In the genomic region with DNA sequence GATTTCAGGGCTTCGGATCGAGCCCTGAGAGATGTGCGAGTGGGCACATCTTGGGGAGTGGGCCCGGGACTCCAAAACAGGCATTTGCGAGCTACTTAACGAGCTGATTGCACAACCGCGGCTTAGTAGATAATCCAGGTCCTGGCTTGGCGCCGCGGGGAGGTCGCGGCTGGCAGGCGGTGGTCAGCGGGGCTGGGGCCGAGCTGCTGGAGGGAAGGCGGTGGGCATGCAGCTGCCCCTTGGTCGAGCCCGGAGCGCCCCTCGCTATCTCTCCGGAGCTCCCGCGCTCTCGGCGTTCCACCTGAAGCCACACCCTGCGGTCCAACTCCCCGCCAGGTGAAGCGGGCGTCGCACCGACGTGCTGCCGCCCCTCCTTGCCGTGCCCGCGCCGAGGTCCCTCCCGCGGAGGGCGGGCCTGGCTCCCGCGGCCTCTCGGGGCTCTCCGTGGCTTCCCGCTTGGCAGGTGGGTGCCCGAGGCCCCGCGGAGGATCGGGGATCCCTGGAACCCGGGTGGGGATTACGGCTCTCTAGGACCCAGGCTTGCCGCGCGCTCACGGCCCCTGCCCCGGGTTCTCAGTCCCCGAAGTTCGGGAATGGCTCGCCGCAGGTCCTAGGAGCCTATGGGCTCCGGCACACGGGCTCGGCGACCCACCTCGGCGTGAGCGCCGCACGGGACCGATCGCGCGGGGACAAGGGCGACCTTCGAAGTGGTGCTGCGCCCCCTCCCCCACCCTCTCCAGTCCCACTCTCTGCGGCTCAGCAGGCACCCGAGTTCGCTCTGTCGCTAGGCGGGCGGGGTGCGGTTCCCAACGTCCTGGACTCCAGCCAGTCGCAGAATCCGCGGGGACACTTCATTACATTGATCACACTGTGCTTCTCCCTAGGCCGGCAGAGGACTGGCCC, we compare ENCODE assay signal across 8 mouse cellular contexts. TPM values are rescaled to one million over a fixed set of nuclear protein-coding genes. Genes with fewer than 3 reads are reported as not detected.
DNase-seq lines count a peak whose midpoint lies in the region; ATAC-seq and TF ChIP-seq lines count a peak whose summit lies in the region.

No protein-coding gene starts in this region.

- peak in 1 of 2 experiments; percentile 46 for DNase-seq in left cerebral cortex, adult 2 months (ENCODE audit: extremely low spot score in 1 of 2, low spot score in 2 of 2)
- no peak for DNase-seq in left cerebral cortex, postnatal 25 days (ENCODE audit: low spot score in 2 of 2)
- peak; percentile 69 to 81 for DNase-seq in adrenal gland, postnatal 36 days
- DNase-seq in kidney, postnatal 10 days, result peak; percentile 58
- peak; percentile 46 for DNase-seq in yolk sac, embryonic 10.5 days (ENCODE audit: low spot score)
- DNase-seq in right cerebral cortex, postnatal 25 days, result no peak

- TF ChIP-seq CTCF in left cerebral cortex, adult 2 months (IDR thresholded peaks at IDR 0.05), result no peak

- peak overlapping the region; percentile 65 for H3K9ac ChIP-seq in heart, embryonic 11.5 days (ENCODE audit: low read depth, low read length)

- H3K9me3 ChIP-seq in heart, embryonic 11.5 days (replicated peaks; ENCODE audit: control insufficient read depth, low read length), result no peaks in the 10 kb centered on the region

- H3K4me1 ChIP-seq in heart, embryonic 11.5 days (ENCODE audit: control insufficient read depth, insufficient read depth, low read length), result peaks cover 18% of the 10 kb centered on the region

- peaks cover 79% of the 10 kb centered on the region for H3K27me3 ChIP-seq in heart, embryonic 11.5 days (ENCODE audit: control insufficient read depth, insufficient read depth, low read length)

- ATAC-seq in heart, embryonic 11.5 days (replicated peaks; ENCODE audit: insufficient number of reproducible peaks, low FRiP score, low TSS enrichment), result no peak; the same call in 1 of the 2 replicates
- ATAC-seq in megakaryocyte progenitor cell, adult 5-6 weeks (replicated peaks; ENCODE audit: poor library complexity), result peak; percentile 42

- H3K4me3 ChIP-seq in left cerebral cortex, adult 2 months, result peak overlapping the region; percentile 55
- peak overlapping the region; percentile 50 for H3K4me3 ChIP-seq in heart, embryonic 11.5 days (ENCODE audit: low read depth, low read length)

- intact Hi-C loops in left cerebral cortex, adult 2 months (cut with DNase I), result no loop called here
- intact Hi-C loops in left cerebral cortex, postnatal 25 days (cut with DNase I), result no loop called here

- no peaks in the 10 kb centered on the region for H3K36me3 ChIP-seq in heart, embryonic 11.5 days (ENCODE audit: control insufficient read depth, insufficient read depth, low read length)

- H3K27ac ChIP-seq in left cerebral cortex, adult 2 months, result peak overlapping the region; percentile 63
- no peak overlapping the region for H3K27ac ChIP-seq in heart, embryonic 11.5 days (ENCODE audit: low read depth, low read length)

- WGBS in heart, embryonic 11.5 days (ENCODE audit: insufficient replicate concordance), result under 1% methylated on average over 83 of the region's 89 CpGs

- peak overlapping the region; percentile 92 for H3K4me2 ChIP-seq in heart, embryonic 11.5 days

RNA-seq across cellular contexts. Expression of a gene that starts 14.0 kb away (rescaled TPM):
- total RNA-seq in left cerebral cortex, adult 2 months (2021), result 100 to 1,000 TPM in 1 of 2 experiments, 10 to 100 TPM in 1; 96.4 to 102 TPM
- total RNA-seq in left cerebral cortex, postnatal 25 days (2021), result 100 to 1,000 TPM in 1 of 2 experiments, 10 to 100 TPM in 1; 92.1 to 103 TPM
- 10 to 100 TPM; 17.9 to 26.0 TPM for total RNA-seq in adrenal gland, postnatal 36 days (2021)
- 1.8 and 3.0 TPM in 2 replicates for polyA plus RNA-seq in heart, embryonic 11.5 days (2014; fragmentation: Nextera tagmentation; extraction: Ambion mirVana)
- total RNA-seq in megakaryocyte progenitor cell, adult 5-6 weeks (2015), result 0.07 and 0.17 TPM in 2 replicates
- 0.21 and 0.61 TPM in 2 replicates for total RNA-seq in megakaryocyte progenitor cell, adult 5-6 weeks (2017)

RNA-seq across cellular contexts. Expression of a gene that starts 26.7 kb away (rescaled TPM):
- 10 to 100 TPM; 22.3 to 28.5 TPM for total RNA-seq in left cerebral cortex, adult 2 months (2021)
- total RNA-seq in left cerebral cortex, postnatal 25 days (2021), result 10 to 100 TPM; 22.4 to 34.4 TPM
- under 1 TPM; 0.10 to 0.30 TPM for total RNA-seq in adrenal gland, postnatal 36 days (2021)
- 0.66 and 0.80 TPM in 2 replicates for polyA plus RNA-seq in heart, embryonic 11.5 days (2014; fragmentation: Nextera tagmentation; extraction: Ambion mirVana)
- 0.61 and 0.89 TPM in 2 replicates for total RNA-seq in megakaryocyte progenitor cell, adult 5-6 weeks (2015)
- total RNA-seq in megakaryocyte progenitor cell, adult 5-6 weeks (2017), result 0.33 and 0.84 TPM in 2 replicates

RNA-seq across cellular contexts. Expression of a gene that starts 51.1 kb away (rescaled TPM):
- total RNA-seq in left cerebral cortex, adult 2 months (2021), result 1 to 10 TPM; 2.3 to 3.2 TPM
- 1 to 10 TPM; 2.1 to 2.6 TPM for total RNA-seq in left cerebral cortex, postnatal 25 days (2021)
- total RNA-seq in adrenal gland, postnatal 36 days (2021), result 1 to 10 TPM; 1.4 to 1.7 TPM
- polyA plus RNA-seq in heart, embryonic 11.5 days (2014; fragmentation: Nextera tagmentation; extraction: Ambion mirVana), result 0.99 and 1.4 TPM in 2 replicates
- total RNA-seq in megakaryocyte progenitor cell, adult 5-6 weeks (2015), result 71.2 and 80.9 TPM in 2 replicates
- 61.1 and 70.4 TPM in 2 replicates for total RNA-seq in megakaryocyte progenitor cell, adult 5-6 weeks (2017)

Comparison
In these comparisons a context has a peak if more than half of its experiments do, and no peak if none do; other contexts are left out.
1. DNase-seq: peak in adrenal gland, postnatal 36 days (2 of 2), kidney, postnatal 10 days (single experiment) and yolk sac, embryonic 10.5 days (single experiment); none in left cerebral cortex, postnatal 25 days (0 of 2) and right cerebral cortex, postnatal 25 days (single experiment).
2. RNA of a gene that starts 14.0 kb away (total RNA-seq): 92.1 to 103 TPM in left cerebral cortex, postnatal 25 days, 96.4 to 102 TPM in left cerebral cortex, adult 2 months and 17.9 to 26.0 TPM in adrenal gland, postnatal 36 days; 0.07 to 0.61 TPM in megakaryocyte progenitor cell, adult 5-6 weeks; every median in the first group is over 10 times any median in the second.
3. RNA of a gene that starts 26.7 kb away (total RNA-seq): 22.4 to 34.4 TPM in left cerebral cortex, postnatal 25 days and 22.3 to 28.5 TPM in left cerebral cortex, adult 2 months; 0.33 to 0.89 TPM in megakaryocyte progenitor cell, adult 5-6 weeks and 0.10 to 0.30 TPM in adrenal gland, postnatal 36 days; every median in the first group is over 10 times any median in the second.
4. RNA of a gene that starts 51.1 kb away (total RNA-seq): 61.1 to 80.9 TPM in megakaryocyte progenitor cell, adult 5-6 weeks; 2.3 to 3.2 TPM in left cerebral cortex, adult 2 months, 2.1 to 2.6 TPM in left cerebral cortex, postnatal 25 days and 1.4 to 1.7 TPM in adrenal gland, postnatal 36 days; every median in the first group is over 10 times any median in the second.